Mouse (Mus musculus) megakaryocyte progenitor cell, adult 5-6 weeks (primary cell): ENCODE data around the gene B4galt3. TPM values are rescaled to one million over a fixed set of nuclear protein-coding genes. Genes with fewer than 3 reads are reported as not detected.

Source experiments
- total RNA-seq, 2 experiments: library from RNA; stranded (forward) in 1 of 2; stranded (reverse) in 1 of 2; fragments of 157-497, 149-512 nt in 1 of 2; fragments of 200-1000 nt in 1 of 2; gene quantifications; 2 replicates each; pipeline versions ENCODE4 v1.2.3 to v1.2.4; 2015 to 2017

Gene B4galt3
- total RNA-seq, 2 experiments from 2014 or later: 14.7 to 18.0 TPM

Other genes starting within 250 kb of the B4galt3 start
- gene Fcgr3, start 205.4 kb upstream of the B4galt3 start, total RNA-seq (2015): 384 and 416 TPM in 2 replicates
- 406 and 474 TPM in 2 replicates for gene Fcgr3, start 205.4 kb upstream of the B4galt3 start, total RNA-seq (2017)
- 2.0 and 4.2 TPM in 2 replicates for gene Cfap126, start 156.4 kb upstream of the B4galt3 start, total RNA-seq (2015)
- 1.0 and 4.8 TPM in 2 replicates for gene Cfap126, start 156.4 kb upstream of the B4galt3 start, total RNA-seq (2017)
- 154 and 160 TPM in 2 replicates for gene Sdhc, start 119.7 kb upstream of the B4galt3 start, total RNA-seq (2015)
- 63.2 and 69.4 TPM in 2 replicates for gene Sdhc, start 119.7 kb upstream of the B4galt3 start, total RNA-seq (2017)
- gene Mpz, start 119.6 kb upstream of the B4galt3 start, total RNA-seq (2015): not detected in 2 replicates
- not detected in 2 replicates for gene Mpz, start 119.6 kb upstream of the B4galt3 start, total RNA-seq (2017)
- gene Pcp4l1, start 74.1 kb upstream of the B4galt3 start, total RNA-seq (2015): 12.8 and 14.4 TPM in 2 replicates
- 7.1 and 8.5 TPM in 2 replicates for gene Pcp4l1, start 74.1 kb upstream of the B4galt3 start, total RNA-seq (2017)
- not detected in 2 replicates for gene Nr1i3, start 56.4 kb upstream of the B4galt3 start, total RNA-seq (2015)
- gene Nr1i3, start 56.4 kb upstream of the B4galt3 start, total RNA-seq (2017): 0.12 and 0.17 TPM in 2 replicates
- 13.0 and 15.4 TPM in 2 replicates for gene Tomm40l, start 47.8 kb upstream of the B4galt3 start, total RNA-seq (2015)
- 18.2 and 25.7 TPM in 2 replicates for gene Tomm40l, start 47.8 kb upstream of the B4galt3 start, total RNA-seq (2017)
- gene Apoa2, start 45.3 kb upstream of the B4galt3 start, total RNA-seq (2015): 0.94 and 2.3 TPM in 2 replicates
- gene Apoa2, start 45.3 kb upstream of the B4galt3 start, total RNA-seq (2017): not detected in 2 replicates
- 293 and 379 TPM in 2 replicates for gene Fcer1g, start 36.0 kb upstream of the B4galt3 start, total RNA-seq (2015)
- 101 and 178 TPM in 2 replicates for gene Fcer1g, start 36.0 kb upstream of the B4galt3 start, total RNA-seq (2017)
- gene Adamts4, start 19.9 kb upstream of the B4galt3 start, total RNA-seq (2015): not detected in 2 replicates
- not detected in 2 replicates for gene Adamts4, start 19.9 kb upstream of the B4galt3 start, total RNA-seq (2017)
- gene Ndufs2, start 18.9 kb upstream of the B4galt3 start, total RNA-seq (2015): 255 and 280 TPM in 2 replicates
- gene Ndufs2, start 18.9 kb upstream of the B4galt3 start, total RNA-seq (2017): 323 and 395 TPM in 2 replicates
- gene Ppox, start 10.9 kb downstream of the B4galt3 start, total RNA-seq (2015): 18.0 and 20.2 TPM in 2 replicates
- gene Ppox, start 10.9 kb downstream of the B4galt3 start, total RNA-seq (2017): 10.3 and 15.0 TPM in 2 replicates
- 36.0 and 38.2 TPM in 2 replicates for gene Usp21, start 17.7 kb downstream of the B4galt3 start, total RNA-seq (2015)
- 18.7 and 24.5 TPM in 2 replicates for gene Usp21, start 17.7 kb downstream of the B4galt3 start, total RNA-seq (2017)
- gene Ufc1, start 24.7 kb downstream of the B4galt3 start, total RNA-seq (2015): 127 and 149 TPM in 2 replicates
- gene Ufc1, start 24.7 kb downstream of the B4galt3 start, total RNA-seq (2017): 93.2 and 115 TPM in 2 replicates
- 24.6 and 25.4 TPM in 2 replicates for gene Dedd, start 58.8 kb downstream of the B4galt3 start, total RNA-seq (2015)
- 11.6 and 18.6 TPM in 2 replicates for gene Dedd, start 58.8 kb downstream of the B4galt3 start, total RNA-seq (2017)
- 7.6 and 9.8 TPM in 2 replicates for gene Nit1, start 75.3 kb downstream of the B4galt3 start, total RNA-seq (2015)
- 31.7 and 34.1 TPM in 2 replicates for gene Nit1, start 75.3 kb downstream of the B4galt3 start, total RNA-seq (2017)
- 50.2 and 52.3 TPM in 2 replicates for gene Pfdn2, start 75.3 kb downstream of the B4galt3 start, total RNA-seq (2015)
- gene Pfdn2, start 75.3 kb downstream of the B4galt3 start, total RNA-seq (2017): 35.5 and 52.3 TPM in 2 replicates
- 0.96 TPM in 1 of 2 replicates, not detected in the other for gene Klhdc9, start 90.5 kb downstream of the B4galt3 start, total RNA-seq (2015)
- 0.33 and 0.71 TPM in 2 replicates for gene Klhdc9, start 90.5 kb downstream of the B4galt3 start, total RNA-seq (2017)
- 0.15 and 0.49 TPM in 2 replicates for gene Nectin4, start 99.8 kb downstream of the B4galt3 start, total RNA-seq (2015)
- 0.37 and 0.84 TPM in 2 replicates for gene Nectin4, start 99.8 kb downstream of the B4galt3 start, total RNA-seq (2017)
- gene Arhgap30, start 118.6 kb downstream of the B4galt3 start, total RNA-seq (2015): 30.2 and 31.7 TPM in 2 replicates
- 68.0 and 70.5 TPM in 2 replicates for gene Arhgap30, start 118.6 kb downstream of the B4galt3 start, total RNA-seq (2017)
- 16.3 and 17.1 TPM in 2 replicates for gene Usf1, start 141.0 kb downstream of the B4galt3 start, total RNA-seq (2015)
- 61.3 and 64.3 TPM in 2 replicates for gene Usf1, start 141.0 kb downstream of the B4galt3 start, total RNA-seq (2017)
- 0.42 and 0.67 TPM in 2 replicates for gene Tstd1, start 148.5 kb downstream of the B4galt3 start, total RNA-seq (2015)
- 1.9 and 3.8 TPM in 2 replicates for gene Tstd1, start 148.5 kb downstream of the B4galt3 start, total RNA-seq (2017)
- 0.15 and 0.44 TPM in 2 replicates for gene F11r, start 167.2 kb downstream of the B4galt3 start, total RNA-seq (2015)
- gene F11r, start 167.2 kb downstream of the B4galt3 start, total RNA-seq (2017): 0.68 TPM in 1 of 2 replicates, not detected in the other
- 5.1 and 5.8 TPM in 2 replicates for gene Alyref2, start 233.2 kb downstream of the B4galt3 start, total RNA-seq (2015)
- gene Alyref2, start 233.2 kb downstream of the B4galt3 start, total RNA-seq (2017): 9.1 and 10.8 TPM in 2 replicates